Mouse (Mus musculus): ENCODE data around the gene Taok3. TPM values are rescaled to one million over a fixed set of nuclear protein-coding genes. Genes with fewer than 3 reads are reported as not detected.
A peak's percentile ranks its signal among the peaks of the same experiment; 100 is the strongest.

Taok3 gene
- polyA plus RNA-seq (2011; ENCODE audit: insufficient read length, low read depth, missing spikeins) = 25.1 and 33.9 TPM in 2 replicates

DNA sequence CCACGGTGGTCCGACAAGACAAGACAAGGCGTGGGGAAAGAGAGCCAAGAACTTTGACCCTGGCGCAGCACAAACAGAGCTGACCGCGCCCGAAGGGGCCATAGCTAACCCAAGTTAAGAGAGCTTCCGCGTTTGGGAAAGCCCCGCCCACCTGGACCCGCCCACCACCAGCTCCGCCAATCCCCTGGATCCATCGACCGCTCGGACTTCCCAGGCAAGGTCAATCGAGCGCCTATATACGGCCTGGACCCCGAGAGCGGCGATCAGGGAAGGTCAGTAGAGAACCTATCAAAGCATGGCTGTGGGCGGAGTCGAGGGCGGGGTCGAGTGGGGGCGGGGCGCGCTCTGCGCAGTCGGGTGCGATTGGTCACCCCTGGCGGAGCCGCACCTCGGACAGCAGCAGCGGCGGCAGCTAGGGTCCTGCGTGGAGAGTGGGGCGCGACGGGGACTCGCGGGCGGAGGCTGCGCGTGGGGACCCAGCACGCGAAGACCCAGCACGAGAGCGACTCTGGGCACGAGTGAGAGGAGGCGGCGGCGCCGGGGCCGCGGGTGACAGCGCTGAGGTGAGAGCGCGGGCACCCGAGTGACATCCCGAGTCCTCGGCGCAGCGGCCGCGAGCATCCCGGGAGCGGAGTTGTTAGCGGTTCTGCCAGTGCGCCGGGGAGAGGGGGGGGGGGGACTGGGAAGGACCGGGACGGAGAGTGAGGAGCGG lies at the start of gene Taok3:
TSS of gene Taok3 (plus strand) at position 353 of the 712 bp plus-strand sequence.
- H3K4me1 ChIP-seq (ENCODE audit: control insufficient read depth, insufficient read depth, low read length) = peaks cover 2% of the 10 kb centered on the region; the same call in 1 of the 2 replicates
- no peak within 1 kb of the TSS for H3K27ac ChIP-seq (ENCODE audit: insufficient read depth, low read length)
- peak; percentile 88 for TF ChIP-seq POLR2A (IDR thresholded peaks at IDR 0.05; ENCODE audit: low read depth, low read length)
- no peak for TF ChIP-seq CTCF (IDR thresholded peaks at IDR 0.05; ENCODE audit: borderline replicate concordance, insufficient read depth, low read length)
- peak within 1 kb of the TSS; percentile 89 for H3K4me3 ChIP-seq (ENCODE audit: insufficient read depth, low read length)

DNA sequence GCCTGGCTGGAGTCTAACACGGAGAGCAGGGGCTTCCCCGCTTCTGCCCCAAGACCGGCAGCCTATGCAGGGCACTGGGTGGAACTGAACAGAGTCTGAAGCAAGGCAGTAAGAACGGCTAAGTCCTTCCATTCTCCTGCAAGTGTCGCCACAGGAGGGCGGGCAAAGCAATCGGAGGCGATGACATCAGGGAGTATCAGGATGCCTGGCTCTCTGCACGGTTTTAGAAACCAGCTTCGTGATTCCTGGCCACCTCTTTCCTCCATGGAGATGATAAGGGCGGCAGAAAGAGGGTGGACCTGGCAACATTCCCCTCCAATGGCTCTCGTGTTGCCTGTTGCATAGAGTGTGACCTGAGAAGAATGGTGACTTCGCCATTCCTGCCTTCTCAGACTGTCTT lies 32.2 kb upstream of the Taok3 start:
- no peak overlapping the region for H3K4me3 ChIP-seq (ENCODE audit: insufficient read depth, low read length)
- no peak for TF ChIP-seq POLR2A (IDR thresholded peaks at IDR 0.05; ENCODE audit: low read depth, low read length)
- peak; percentile 39; the same call in 1 of the 2 replicates for TF ChIP-seq CTCF (IDR thresholded peaks at IDR 0.05; ENCODE audit: borderline replicate concordance, insufficient read depth, low read length)

GRCm38 (mm10) chr5:117089147-117089546 lies 30.8 kb upstream of the Taok3 start:
- H3K4me1 ChIP-seq (ENCODE audit: control insufficient read depth, insufficient read depth, low read length) = peaks cover 7% of the 10 kb centered on the region
- H3K4me3 ChIP-seq (ENCODE audit: insufficient read depth, low read length) = no peak overlapping the region
- TF ChIP-seq CTCF (IDR thresholded peaks at IDR 0.05; ENCODE audit: borderline replicate concordance, insufficient read depth, low read length) (no peak), POLR2A (IDR thresholded peaks at IDR 0.05; ENCODE audit: low read depth, low read length) (no peak)
- H3K27ac ChIP-seq (ENCODE audit: insufficient read depth, low read length) = 0 out of 2 replicates have a peak overlapping the region, but pooled peaks have one; percentile 34

More for the DNA sequence above, 32.2 kb upstream of the Taok3 start:
- Histone ChIP-seq H3K27ac (ENCODE audit: insufficient read depth, low read length) (no peak overlapping the region), H3K4me1 (ENCODE audit: control insufficient read depth, insufficient read depth, low read length) (peaks cover 7% of the 10 kb centered on the region)

DNA sequence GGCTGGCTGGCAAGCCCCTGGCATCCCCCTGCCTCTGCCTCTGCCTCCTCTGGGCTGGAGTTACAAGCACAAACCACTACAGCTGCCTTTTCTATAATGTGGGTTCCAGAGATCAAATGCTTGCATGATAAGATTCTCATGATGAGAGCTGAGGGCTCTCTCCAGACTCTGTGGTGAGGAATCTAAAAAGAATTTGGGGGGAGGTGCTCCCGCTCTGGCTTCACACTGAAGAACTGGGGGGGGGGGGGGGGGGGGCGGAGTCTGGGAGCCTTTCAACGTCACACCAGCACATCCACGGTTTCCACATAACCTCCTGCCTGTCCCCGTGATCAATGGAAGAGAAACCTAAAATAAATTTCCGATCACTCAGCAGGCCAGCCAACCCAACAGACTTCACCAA lies 30.1 kb upstream of the Taok3 start:
- Histone ChIP-seq H3K27ac (ENCODE audit: insufficient read depth, low read length) (peak overlapping the region; percentile 34), H3K4me3 (ENCODE audit: insufficient read depth, low read length) (no peak overlapping the region), H3K4me1 (ENCODE audit: control insufficient read depth, insufficient read depth, low read length) (peaks cover 7% of the 10 kb centered on the region)
- TF ChIP-seq CTCF (IDR thresholded peaks at IDR 0.05; ENCODE audit: borderline replicate concordance, insufficient read depth, low read length) = no peak
- no peak for TF ChIP-seq POLR2A (IDR thresholded peaks at IDR 0.05; ENCODE audit: low read depth, low read length)

- peak; percentile 94; the same call in 1 of the 2 replicates for TF ChIP-seq CTCF (IDR thresholded peaks at IDR 0.05; ENCODE audit: borderline replicate concordance, insufficient read depth, low read length)
- no peak for TF ChIP-seq POLR2A (IDR thresholded peaks at IDR 0.05; ENCODE audit: low read depth, low read length)
- Histone ChIP-seq H3K4me1 (ENCODE audit: control insufficient read depth, insufficient read depth, low read length) (peaks cover 3% of the 10 kb centered on the region), H3K4me3 (ENCODE audit: insufficient read depth, low read length) (no peak overlapping the region), H3K27ac (ENCODE audit: insufficient read depth, low read length) (no peak overlapping the region)
Observed at GRCm38 (mm10) chr5:117094431-117094830, 25.5 kb upstream of the Taok3 start.

GRCm38 (mm10) chr5:117096716-117097115 lies 23.2 kb upstream of the Taok3 start:
- H3K27ac ChIP-seq (ENCODE audit: insufficient read depth, low read length) = no peak overlapping the region
- no peaks in the 10 kb centered on the region for H3K4me1 ChIP-seq (ENCODE audit: control insufficient read depth, insufficient read depth, low read length)
- TF ChIP-seq POLR2A (IDR thresholded peaks at IDR 0.05; ENCODE audit: low read depth, low read length) (no peak), CTCF (IDR thresholded peaks at IDR 0.05; ENCODE audit: borderline replicate concordance, insufficient read depth, low read length) (peak; percentile 61; the same call in 1 of the 2 replicates)
- H3K4me3 ChIP-seq (ENCODE audit: insufficient read depth, low read length) = no peak overlapping the region

DNA sequence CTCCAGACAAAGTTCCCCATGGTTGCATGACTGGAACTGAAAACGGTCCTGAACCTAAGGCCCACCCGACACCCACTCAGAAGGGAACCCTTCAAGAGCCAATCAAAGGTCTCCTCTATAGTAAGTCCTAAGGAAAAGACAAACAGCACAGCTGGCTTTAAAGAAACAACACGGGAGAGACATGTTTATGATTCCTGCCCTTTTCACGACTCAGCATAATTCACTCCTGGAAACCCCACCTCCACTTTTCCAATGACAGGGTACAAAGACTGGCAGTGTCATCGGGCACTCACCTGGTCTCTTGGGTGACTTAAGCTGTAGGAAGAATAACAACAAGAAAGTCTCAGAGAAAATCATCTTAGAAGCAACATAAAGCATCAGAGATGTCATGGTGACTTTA lies 20.9 kb upstream of the Taok3 start:
- H3K27ac ChIP-seq (ENCODE audit: insufficient read depth, low read length) = no peak overlapping the region
- no peak overlapping the region for H3K4me3 ChIP-seq (ENCODE audit: insufficient read depth, low read length)
- no peaks in the 10 kb centered on the region for H3K4me1 ChIP-seq (ENCODE audit: control insufficient read depth, insufficient read depth, low read length)
- TF ChIP-seq POLR2A (IDR thresholded peaks at IDR 0.05; ENCODE audit: low read depth, low read length) (no peak), CTCF (IDR thresholded peaks at IDR 0.05; ENCODE audit: borderline replicate concordance, insufficient read depth, low read length) (no peak)

DNA sequence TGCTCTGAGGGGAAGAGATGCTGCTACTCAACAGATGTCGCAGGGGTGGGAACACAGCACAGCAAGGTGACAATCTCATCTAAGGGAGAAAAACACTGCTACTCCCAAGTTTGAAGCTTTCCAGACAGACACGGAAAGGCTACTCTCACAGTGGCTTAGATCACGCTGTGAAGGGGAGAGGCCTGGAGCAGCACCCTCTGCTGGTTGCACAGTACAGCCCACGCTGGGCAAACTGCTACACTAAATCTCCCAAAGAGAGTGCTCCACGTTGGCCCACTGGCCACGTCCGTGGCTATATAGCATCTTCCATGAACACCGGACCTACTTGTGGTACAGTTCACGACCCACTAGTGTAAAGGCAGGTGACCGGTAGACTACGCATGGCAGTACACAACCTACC lies 20.2 kb upstream of the Taok3 start:
- no peak overlapping the region for H3K27ac ChIP-seq (ENCODE audit: insufficient read depth, low read length)
- no peaks in the 10 kb centered on the region for H3K4me1 ChIP-seq (ENCODE audit: control insufficient read depth, insufficient read depth, low read length)
- TF ChIP-seq POLR2A (IDR thresholded peaks at IDR 0.05; ENCODE audit: low read depth, low read length) = no peak
- peak; percentile 40; the same call in 1 of the 2 replicates for TF ChIP-seq CTCF (IDR thresholded peaks at IDR 0.05; ENCODE audit: borderline replicate concordance, insufficient read depth, low read length)
- H3K4me3 ChIP-seq (ENCODE audit: insufficient read depth, low read length) = no peak overlapping the region

- no peak for TF ChIP-seq POLR2A (IDR thresholded peaks at IDR 0.05; ENCODE audit: low read depth, low read length)
- no peak for TF ChIP-seq CTCF (IDR thresholded peaks at IDR 0.05; ENCODE audit: borderline replicate concordance, insufficient read depth, low read length)
- Histone ChIP-seq H3K4me3 (ENCODE audit: insufficient read depth, low read length) (no peak overlapping the region), H3K4me1 (ENCODE audit: control insufficient read depth, insufficient read depth, low read length) (no peaks in the 10 kb centered on the region), H3K27ac (ENCODE audit: insufficient read depth, low read length) (no peak overlapping the region)
Observed at GRCm38 (mm10) chr5:117103194-117103929, 16.6 kb upstream of the Taok3 start.

DNA sequence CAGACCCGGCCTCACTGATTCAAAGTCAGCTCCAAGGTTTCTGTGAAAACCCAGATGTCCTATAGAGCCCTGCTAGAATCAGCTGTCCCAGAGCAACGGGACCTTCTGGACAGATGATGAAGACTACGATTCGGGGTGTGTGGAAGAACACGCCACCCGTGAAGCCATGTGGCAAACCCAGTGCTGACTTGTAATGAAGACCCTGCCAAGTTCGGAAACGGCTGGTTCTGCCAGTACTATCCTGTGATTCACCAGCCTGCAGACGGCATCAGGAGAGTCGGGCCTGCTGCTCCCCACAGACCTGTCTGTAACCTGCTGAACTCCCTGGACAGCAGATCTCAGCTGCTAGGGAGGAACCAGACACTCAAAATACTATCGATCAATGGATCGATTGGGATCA lies 15.6 kb upstream of the Taok3 start:
- Histone ChIP-seq H3K27ac (ENCODE audit: insufficient read depth, low read length) (no peak overlapping the region), H3K4me1 (ENCODE audit: control insufficient read depth, insufficient read depth, low read length) (no peaks in the 10 kb centered on the region), H3K4me3 (ENCODE audit: insufficient read depth, low read length) (no peak overlapping the region)
- TF ChIP-seq CTCF (IDR thresholded peaks at IDR 0.05; ENCODE audit: borderline replicate concordance, insufficient read depth, low read length) = no peak
- TF ChIP-seq POLR2A (IDR thresholded peaks at IDR 0.05; ENCODE audit: low read depth, low read length) = no peak
